Mouse (Mus musculus) spleen, adult 2 months (tissue): Measurements from ENCODE around the gene Hectd4.

ENCODE experiments used
- CTCF ChIP-seq: fragments of 200-500 bp; IDR thresholded peaks from 2 replicates; pipeline ENCODE4 v1.5.1; 2011; ENCODE audit warnings: mild to moderate bottlenecking, inconsistent platforms; ENCODE audit not compliant: insufficient read depth, insufficient read length, insufficient replicate concordance; ENCODE audit errors: extremely low read depth
- POLR2A ChIP-seq: fragments of 200-500 bp; IDR thresholded peaks from 2 replicates; pipeline ENCODE4 v1.6.1; 2011; ENCODE audit warnings: low read depth, low read length, inconsistent platforms

GRCm38 (mm10) chr5:121287213-121287612 is 67.2 kb downstream of the Hectd4 start:
- no peak for TF ChIP-seq CTCF
- TF ChIP-seq POLR2A = no peak
